Mouse (Mus musculus) thymus, adult 2 months (tissue): ENCODE measurements around the gene Lmna.

Source experiments
- CTCF ChIP-seq: fragments of 200-500 bp; IDR thresholded peaks from 2 replicates; pipeline ENCODE4 v1.5.1; 2012; ENCODE audit warnings: mild to moderate bottlenecking, control low read depth, low read length, moderate library complexity, borderline replicate concordance; ENCODE audit not compliant: control insufficient read depth, poor library complexity, insufficient read depth; ENCODE audit errors: extremely low read depth
- POLR2A ChIP-seq: fragments of 200-500 bp; IDR thresholded peaks from 2 replicates; pipeline ENCODE4 v1.6.1; 2012; ENCODE audit warnings: mild to moderate bottlenecking, low read length, control low read depth, moderate library complexity; ENCODE audit not compliant: control insufficient read depth, poor library complexity, insufficient read depth; ENCODE audit errors: extremely low read depth

GRCm38 (mm10) chr3:88442888-88443287 lies 66.9 kb downstream of the Lmna start:
- TF ChIP-seq POLR2A (no peak), CTCF (no peak)
